Mouse (Mus musculus) urinary bladder, adult 18-20 months (tissue): ENCODE measurements around the gene Cyp2c68.
"Not testable (repeated sequence)": the region's sequence is repeated elsewhere in the genome, so short reads cannot be mapped to it uniquely, and the experiment has no call there.

Source experiments
- DNase-seq, 2 experiments: peaks; one replicate each; pipeline ENCODE4 v3.0.0; 2022; ENCODE audit warnings: low spot score in 2 of 2, mixed read lengths in 2 of 2

Gene Cyp2c68

GRCm38 (mm10) chr19:39740920-39741319 lies at the start of gene Cyp2c68:
Cyp2c68 (minus strand) TSS chr19:39741054.
- no peak for DNase-seq

DNA sequence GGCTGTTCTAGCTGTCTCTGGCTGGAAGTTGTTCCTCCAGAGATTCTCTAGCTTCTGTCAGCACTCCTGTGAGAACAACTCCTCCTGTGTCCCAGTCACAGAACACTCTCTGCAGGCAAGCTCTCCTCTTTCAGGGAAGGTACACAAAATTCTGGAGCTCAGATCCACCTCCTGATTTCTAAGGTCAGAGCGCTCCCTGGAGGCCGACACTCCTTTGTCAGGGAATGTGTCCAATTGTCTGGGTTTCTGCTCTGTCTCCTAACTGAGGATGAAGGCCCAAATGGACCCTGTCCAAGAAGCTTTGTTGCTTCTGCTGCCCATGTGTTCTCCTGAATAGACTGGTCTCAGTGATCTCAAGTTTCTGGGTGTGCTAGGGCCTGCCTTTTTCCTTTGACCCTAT lies 44.6 kb upstream of the Cyp2c68 start:
- not testable (repeated sequence) for DNase-seq

- DNase-seq = no peak
Observed at GRCm38 (mm10) chr19:39745357-39745756, 4.5 kb upstream of the Cyp2c68 start.

- not testable (repeated sequence) for DNase-seq
Observed at GRCm38 (mm10) chr19:39744361-39744760, 3.5 kb upstream of the Cyp2c68 start.

DNA sequence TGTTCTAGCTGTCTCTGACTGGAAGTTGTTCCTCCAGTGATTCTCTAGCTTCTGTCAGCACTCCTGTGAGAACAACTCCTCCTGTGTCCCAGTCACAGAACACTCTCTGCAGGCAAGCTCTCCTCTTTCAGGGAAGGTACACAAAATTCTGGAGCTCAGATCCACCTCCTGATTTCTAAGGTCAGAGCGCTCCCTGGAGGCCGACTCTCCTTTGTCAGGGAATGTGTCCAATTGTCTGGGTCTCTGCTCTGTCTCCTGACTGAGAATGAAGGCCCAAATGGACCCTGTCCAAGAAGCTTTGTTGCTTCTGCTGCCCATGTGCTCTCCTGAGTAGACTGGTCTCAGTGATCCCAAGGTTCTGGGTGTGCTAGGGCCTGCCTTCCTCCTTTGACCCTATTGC lies 29.7 kb downstream of the Cyp2c68 start:
- DNase-seq = not testable (repeated sequence)

DNA sequence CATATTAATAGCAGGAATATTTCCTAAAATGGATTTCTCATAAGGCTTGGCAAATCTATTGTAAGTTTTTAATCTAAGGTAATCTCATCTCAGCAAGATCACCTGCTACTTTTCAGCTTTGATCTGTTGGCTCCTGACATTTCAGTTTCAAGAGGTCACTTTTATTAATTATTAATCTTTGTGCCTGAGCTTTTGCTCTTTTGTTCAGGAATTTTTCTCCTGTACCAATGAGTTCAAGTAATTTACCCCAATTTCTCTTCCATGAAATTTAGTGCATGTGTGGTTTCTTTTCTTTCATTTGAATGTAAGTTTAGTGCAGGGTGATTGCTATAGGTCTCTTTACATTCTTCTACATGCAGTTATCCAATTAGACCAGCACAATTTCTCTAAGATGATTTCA lies 75.2 kb downstream of the Cyp2c68 start:
- not testable (repeated sequence) for DNase-seq

DNA sequence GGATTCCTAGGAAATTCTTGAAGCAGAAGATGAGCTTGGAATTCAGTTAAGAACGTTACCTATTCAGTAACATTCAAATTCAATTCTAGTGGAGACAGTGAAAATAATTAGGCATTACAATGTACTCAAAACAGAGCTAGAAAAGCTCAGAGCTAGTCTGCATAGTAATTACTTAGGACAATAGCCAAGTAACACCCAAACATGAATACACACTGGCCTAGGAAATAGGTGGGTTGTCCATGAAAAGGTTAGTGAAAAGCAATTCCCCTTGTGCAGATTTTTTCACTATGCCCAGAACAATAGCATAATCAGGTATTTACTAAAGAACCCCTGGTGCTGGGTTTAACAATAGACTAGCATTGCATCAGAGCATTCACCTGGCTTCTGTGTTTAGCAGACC lies 88.5 kb downstream of the Cyp2c68 start:
- no peak for DNase-seq

DNA sequence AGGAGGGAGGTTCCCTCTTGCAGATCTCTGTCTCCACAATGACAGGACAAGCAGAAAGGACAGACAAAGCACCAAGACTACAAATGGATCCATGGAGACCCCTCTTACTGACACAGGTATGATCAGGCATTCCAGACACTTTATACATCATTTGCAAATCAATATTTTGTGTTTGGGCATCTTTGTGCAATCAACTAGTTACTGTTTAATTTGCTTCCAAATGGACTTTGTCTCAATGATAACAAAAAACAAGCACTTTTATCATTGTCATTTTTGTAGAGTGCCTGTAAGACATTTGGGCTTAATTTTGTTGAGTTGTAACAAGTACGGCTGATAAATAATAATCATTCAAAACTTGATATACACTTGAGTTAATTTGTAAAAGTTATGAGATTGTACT lies 91.9 kb downstream of the Cyp2c68 start, which contains the start of gene Cyp2c67:
TSS of gene Cyp2c67 (minus strand) at position 114 of the 400 bp plus-strand sequence.
- DNase-seq = no peak

DNA sequence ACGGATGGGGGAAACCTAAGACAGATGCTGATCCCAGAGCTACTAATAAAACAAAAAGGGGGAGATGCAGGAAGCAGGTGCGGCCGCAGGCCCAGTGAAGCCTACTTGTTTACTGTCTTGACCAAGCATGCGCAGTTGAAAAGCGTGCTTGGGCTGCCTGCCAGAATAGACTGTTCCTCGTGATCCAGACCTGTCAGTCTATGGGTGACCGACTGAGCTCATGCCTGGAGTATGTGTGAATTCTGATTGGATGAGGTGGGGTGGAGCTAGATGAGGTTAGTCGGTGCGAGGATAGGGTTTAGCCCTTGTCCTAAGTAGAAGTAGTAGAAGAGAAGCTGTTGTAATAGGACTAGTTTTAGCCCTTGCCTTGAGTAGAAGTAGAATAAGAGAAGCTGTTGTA lies 93.3 kb downstream of the Cyp2c68 start:
- DNase-seq = no peak

GRCm38 (mm10) chr19:39644551-39644950 lies 96.3 kb downstream of the Cyp2c68 start:
- not testable (repeated sequence) for DNase-seq
